ENCODE assay signal across 8 mouse cellular contexts in genomic region chr7:25181331-25181790, GRCm38 (mm10). TPM values are rescaled to one million over a fixed set of nuclear protein-coding genes. Genes with fewer than 3 reads are reported as not detected.
DNase-seq lines count a peak whose midpoint lies in the region; ATAC-seq and TF ChIP-seq lines count a peak whose summit lies in the region.

No protein-coding gene starts in this region.

- no peak overlapping the region for H3K9ac ChIP-seq in embryonic facial prominence, embryonic 13.5 days
- no peak overlapping the region for H3K9ac ChIP-seq in liver, embryonic 12.5 days

- peaks cover 3% of the 10 kb centered on the region; the same call in 1 of the 2 replicates for H3K27me3 ChIP-seq in kidney, adult 2 months (replicated peaks; ENCODE audit: control insufficient read depth, insufficient read depth, low read length)
- H3K27me3 ChIP-seq in embryonic facial prominence, embryonic 13.5 days: peaks cover 90% of the 10 kb centered on the region
- H3K27me3 ChIP-seq in hindbrain, embryonic 10.5 days (ENCODE audit: insufficient read depth, poor library complexity, severe bottlenecking): peaks cover 95% of the 10 kb centered on the region
- peaks cover 99% of the 10 kb centered on the region for H3K27me3 ChIP-seq in liver, embryonic 12.5 days (replicated peaks)

- no peak overlapping the region for H3K4me3 ChIP-seq in kidney, adult 2 months (ENCODE audit: insufficient read depth, low read depth, low read length)
- peak overlapping the region; percentile 15; the same call in 1 of the 2 replicates for H3K4me3 ChIP-seq in embryonic facial prominence, embryonic 13.5 days
- H3K4me3 ChIP-seq in hindbrain, embryonic 10.5 days: peak overlapping the region; percentile 71
- peak overlapping the region; percentile 7; the same call in 1 of the 2 replicates for H3K4me3 ChIP-seq in liver, embryonic 12.5 days

- H3K4me2 ChIP-seq in embryonic facial prominence, embryonic 13.5 days: peak overlapping the region; percentile 16
- peak overlapping the region; percentile 67 for H3K4me2 ChIP-seq in liver, embryonic 12.5 days

- 1% methylated on average over 15 of the region's 15 CpGs for WGBS in kidney, adult 2 months
- WGBS in embryonic facial prominence, embryonic 13.5 days: under 1% methylated on average over 15 of the region's 15 CpGs
- WGBS in hindbrain, embryonic 10.5 days: 1% methylated on average over 15 of the region's 15 CpGs
- WGBS in liver, embryonic 12.5 days (ENCODE audit: insufficient replicate concordance): 2% methylated on average over 15 of the region's 15 CpGs

- no peaks in the 10 kb centered on the region for H3K36me3 ChIP-seq in kidney, adult 2 months (ENCODE audit: control insufficient read depth, insufficient read depth, low read length)
- H3K36me3 ChIP-seq in embryonic facial prominence, embryonic 13.5 days: no peaks in the 10 kb centered on the region
- no peaks in the 10 kb centered on the region for H3K36me3 ChIP-seq in hindbrain, embryonic 10.5 days
- no peaks in the 10 kb centered on the region for H3K36me3 ChIP-seq in liver, embryonic 12.5 days

- H3K27ac ChIP-seq in kidney, adult 2 months (ENCODE audit: insufficient read depth, low read depth, low read length): no peak overlapping the region
- no peak overlapping the region for H3K27ac ChIP-seq in embryonic facial prominence, embryonic 13.5 days
- H3K27ac ChIP-seq in hindbrain, embryonic 10.5 days: peak overlapping the region; percentile 2; the same call in 1 of the 2 replicates
- H3K27ac ChIP-seq in liver, embryonic 12.5 days: no peak overlapping the region

- H3K4me1 ChIP-seq in kidney, adult 2 months (ENCODE audit: control insufficient read depth, insufficient read depth, low read length): no peaks in the 10 kb centered on the region
- peaks cover 23% of the 10 kb centered on the region for H3K4me1 ChIP-seq in embryonic facial prominence, embryonic 13.5 days
- peaks cover 54% of the 10 kb centered on the region for H3K4me1 ChIP-seq in hindbrain, embryonic 10.5 days (replicated peaks)
- H3K4me1 ChIP-seq in liver, embryonic 12.5 days: peaks cover 48% of the 10 kb centered on the region

- TF ChIP-seq POLR2A in kidney, adult 2 months (IDR thresholded peaks at IDR 0.05; ENCODE audit: low read depth, low read length): no peak

- H3K9me3 ChIP-seq in embryonic facial prominence, embryonic 13.5 days: no peaks in the 10 kb centered on the region
- no peaks in the 10 kb centered on the region for H3K9me3 ChIP-seq in hindbrain, embryonic 10.5 days
- no peaks in the 10 kb centered on the region for H3K9me3 ChIP-seq in liver, embryonic 12.5 days (replicated peaks)

- TF ChIP-seq CTCF in kidney, adult 2 months (conservative IDR thresholded peaks at IDR 0.05; ENCODE audit: insufficient read depth, insufficient read length, low read depth, low read length): peak; percentile 56

- ATAC-seq in embryonic facial prominence, embryonic 13.5 days (ENCODE audit: insufficient number of reproducible peaks, insufficient read depth, low FRiP score, low TSS enrichment, low read depth): no peak
- peak; percentile 63 for ATAC-seq in liver, embryonic 12.5 days
- peak; percentile 88 for ATAC-seq in monocyte, adult 5-6 weeks (replicated peaks; ENCODE audit: insufficient number of reproducible peaks, low FRiP score, low TSS enrichment, poor library complexity, severe bottlenecking)

- peak; percentile 21 for DNase-seq in kidney, adult 2 months
- DNase-seq in kidney, postnatal 14 days: no peak
- DNase-seq in T-cell, adult 2 months (ENCODE audit: low spot score): peak; percentile 43
- peak; percentile 63 for DNase-seq in hindbrain, embryonic 10.5 days (ENCODE audit: low spot score)
- DNase-seq in thymus, postnatal 25 days: peak; percentile 61

RNA-seq across cellular contexts. Expression of gene Pou2f2, which starts 1.8 kb away (rescaled TPM):
- 1.1 and 2.6 TPM in 2 replicates for polyA plus RNA-seq in kidney, adult 2 months (2012; rRNA removed)
- 0.91 and 1.3 TPM in 2 replicates for polyA plus RNA-seq in embryonic facial prominence, embryonic 13.5 days (2015; fragmentation: Nextera tagmentation; extraction: Ambion mirVana)
- polyA plus RNA-seq in hindbrain, embryonic 10.5 days (2016; fragmentation: Nextera tagmentation; extraction: Ambion mirVana): 19.3 and 41.0 TPM in 2 replicates
- polyA plus RNA-seq in liver, embryonic 12.5 days (2016; fragmentation: Nextera tagmentation; extraction: Ambion mirVana): 1.9 TPM in 2 replicates
- 35.8 to 70.4 TPM (median 38.0 TPM) in 3 replicates for total RNA-seq in monocyte, adult 5-6 weeks (2017)

RNA-seq across cellular contexts. Expression of gene Dedd2, which starts 39.1 kb away (rescaled TPM):
- polyA plus RNA-seq in kidney, adult 2 months (2012; rRNA removed): 34.8 and 43.7 TPM in 2 replicates
- polyA plus RNA-seq in embryonic facial prominence, embryonic 13.5 days (2015; fragmentation: Nextera tagmentation; extraction: Ambion mirVana): 8.7 and 9.9 TPM in 2 replicates
- polyA plus RNA-seq in hindbrain, embryonic 10.5 days (2016; fragmentation: Nextera tagmentation; extraction: Ambion mirVana): 10.2 and 11.2 TPM in 2 replicates
- 31.4 and 33.4 TPM in 2 replicates for polyA plus RNA-seq in liver, embryonic 12.5 days (2016; fragmentation: Nextera tagmentation; extraction: Ambion mirVana)
- 75.0 to 94.7 TPM (median 76.7 TPM) in 3 replicates for total RNA-seq in monocyte, adult 5-6 weeks (2017)

RNA-seq across cellular contexts. Expression of gene Zfp526, which starts 39.9 kb away (rescaled TPM):
- 8.9 and 10.8 TPM in 2 replicates for polyA plus RNA-seq in kidney, adult 2 months (2012; rRNA removed)
- 2.9 and 3.4 TPM in 2 replicates for polyA plus RNA-seq in embryonic facial prominence, embryonic 13.5 days (2015; fragmentation: Nextera tagmentation; extraction: Ambion mirVana)
- 2.5 and 3.0 TPM in 2 replicates for polyA plus RNA-seq in hindbrain, embryonic 10.5 days (2016; fragmentation: Nextera tagmentation; extraction: Ambion mirVana)
- 2.3 and 2.8 TPM in 2 replicates for polyA plus RNA-seq in liver, embryonic 12.5 days (2016; fragmentation: Nextera tagmentation; extraction: Ambion mirVana)
- 2.4 to 9.8 TPM (median 2.6 TPM) in 3 replicates for total RNA-seq in monocyte, adult 5-6 weeks (2017)

RNA-seq across cellular contexts. Expression of gene Gsk3a, which starts 56.3 kb away (rescaled TPM):
- 127 and 128 TPM in 2 replicates for polyA plus RNA-seq in kidney, adult 2 months (2012; rRNA removed)
- polyA plus RNA-seq in embryonic facial prominence, embryonic 13.5 days (2015; fragmentation: Nextera tagmentation; extraction: Ambion mirVana): 11.4 and 14.4 TPM in 2 replicates
- polyA plus RNA-seq in hindbrain, embryonic 10.5 days (2016; fragmentation: Nextera tagmentation; extraction: Ambion mirVana): 11.6 and 12.5 TPM in 2 replicates
- 13.0 and 14.4 TPM in 2 replicates for polyA plus RNA-seq in liver, embryonic 12.5 days (2016; fragmentation: Nextera tagmentation; extraction: Ambion mirVana)
- 42.8 to 71.0 TPM (median 43.0 TPM) in 3 replicates for total RNA-seq in monocyte, adult 5-6 weeks (2017)
